Mouse (Mus musculus) ES-Bruce4 (cell line): ENCODE results near the gene Zfp112. TPM values are rescaled to one million over a fixed set of nuclear protein-coding genes. Genes with fewer than 3 reads are reported as not detected.

Experiments used
- H3K27ac ChIP-seq: 2 replicates; pipeline ENCODE4 v1.5.1; 2012; ENCODE audit warnings: low read length, inconsistent platforms; ENCODE audit not compliant: insufficient read depth
- H3K27me3 ChIP-seq: 2 replicates; pipeline ENCODE4 v1.6.1; 2012; ENCODE audit warnings: mild to moderate bottlenecking, low read length, inconsistent platforms; ENCODE audit not compliant: control insufficient read depth, poor library complexity, insufficient read depth, severe bottlenecking
- H3K36me3 ChIP-seq: 2 replicates; pipeline ENCODE4 v1.6.1; 2012; ENCODE audit warnings: inconsistent platforms, mild to moderate bottlenecking, low read length, moderate library complexity; ENCODE audit not compliant: control insufficient read depth, poor library complexity, insufficient read depth, severe bottlenecking
- H3K4me1 ChIP-seq: one replicate; pipeline ENCODE4 v1.8.1; 2011; ENCODE audit warnings: low read length; ENCODE audit not compliant: control insufficient read depth, insufficient read depth
- H3K4me3 ChIP-seq: 2 replicates; pipeline ENCODE4 v1.5.1; 2011; ENCODE audit warnings: low read depth, mild to moderate bottlenecking, low read length
- H3K9ac ChIP-seq: 2 replicates; pipeline ENCODE4 v1.6.1; 2012; ENCODE audit warnings: low read depth, mild to moderate bottlenecking, inconsistent platforms; ENCODE audit not compliant: poor library complexity, severe bottlenecking
- H3K9me3 ChIP-seq: replicated peaks from 2 replicates; pipeline ENCODE4 v1.6.1; 2012; ENCODE audit warnings: mild to moderate bottlenecking, low read length, inconsistent platforms; ENCODE audit not compliant: control insufficient read depth, poor library complexity, insufficient read depth, severe bottlenecking
- CTCF ChIP-seq: IDR thresholded peaks from one replicate; pipeline ENCODE4 v1.8.1; 2011; ENCODE audit warnings: low read depth, low read length
- EP300 ChIP-seq: IDR thresholded peaks from 2 replicates; pipeline ENCODE4 v1.6.1; 2011; ENCODE audit warnings: low read depth, low read length; ENCODE audit not compliant: insufficient read depth
- POLR2A ChIP-seq: IDR thresholded peaks from one replicate; pipeline ENCODE4 v1.8.1; 2011; ENCODE audit warnings: low read length; ENCODE audit not compliant: insufficient read depth
- polyA plus RNA-seq: library from polyadenylated mRNA; stranded (reverse); fragments of >200 nt; gene quantifications from 2 replicates; pipeline ENCODE4 v1.2.4, GENCODE M21; 2011; ENCODE audit warnings: low read depth; ENCODE audit not compliant: missing spikeins, insufficient read depth, insufficient read length

The Zfp112 gene
- polyA plus RNA-seq, 1 experiment, result 1.3 TPM

DNA sequence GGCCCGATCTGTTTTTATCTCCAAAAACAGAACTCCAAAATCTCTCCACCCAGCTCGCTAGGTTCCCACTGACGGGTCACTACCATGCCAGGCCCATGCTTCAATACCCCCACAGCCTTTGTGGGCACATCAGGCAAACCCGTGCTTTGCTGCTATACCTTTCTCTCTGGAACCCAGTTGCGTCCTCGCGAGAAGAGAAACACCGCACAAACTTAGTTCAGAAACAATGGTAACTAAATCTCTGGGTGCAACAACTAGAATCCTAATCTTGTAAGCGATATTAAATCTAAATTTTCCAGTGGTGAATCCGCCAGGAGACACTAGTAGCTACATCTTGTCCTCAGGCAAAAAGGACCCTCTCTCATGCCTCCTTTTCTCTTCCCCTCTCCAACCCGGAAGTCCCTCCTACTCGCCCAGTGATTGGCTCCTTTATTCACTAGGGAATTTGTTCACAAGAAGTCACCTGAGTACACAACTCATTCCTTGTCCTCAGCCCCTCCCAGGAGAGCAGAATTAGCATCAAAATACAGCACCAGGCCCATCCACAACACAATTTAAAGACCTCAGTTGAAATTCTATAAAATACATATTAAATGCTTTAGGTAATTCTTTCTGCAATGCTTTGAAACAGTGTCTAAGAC, 24.5 kb upstream of the Zfp112 start:
- peak overlapping the region; percentile 99 for H3K4me3 ChIP-seq
- peak overlapping the region; percentile 59 for H3K27ac ChIP-seq
- peak overlapping the region; percentile 88 for H3K9ac ChIP-seq
- no peaks in the 10 kb centered on the region; the same call in 1 of the 2 replicates for H3K36me3 ChIP-seq
- H3K4me1 ChIP-seq, result no peaks in the 10 kb centered on the region
- H3K9me3 ChIP-seq, result no peaks in the 10 kb centered on the region; the same call in none of the 2 replicates
- no peaks in the 10 kb centered on the region for H3K27me3 ChIP-seq
- no peak for TF ChIP-seq CTCF
- no peak for TF ChIP-seq POLR2A

DNA sequence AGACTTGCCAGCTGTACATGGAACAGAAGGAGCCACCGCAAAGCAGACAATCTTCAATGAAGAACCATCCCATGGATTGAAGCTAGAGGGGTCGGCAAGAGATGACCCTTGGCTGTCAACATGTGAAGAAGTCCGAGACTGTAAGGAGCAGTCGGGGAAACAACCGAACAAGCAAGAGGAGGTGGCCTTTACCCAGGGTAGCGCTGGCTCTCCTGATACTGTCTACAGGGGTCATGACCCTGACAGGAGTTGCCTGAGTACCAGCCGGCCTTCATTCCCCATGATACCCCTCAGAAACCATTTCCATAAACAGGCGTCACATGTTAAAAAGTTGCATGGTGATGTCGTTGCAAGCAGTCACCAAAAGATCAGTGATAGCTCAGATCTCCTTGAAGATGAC, 7.7 kb upstream of the Zfp112 start:
- H3K9me3 ChIP-seq, result peaks cover 57% of the 10 kb centered on the region

DNA sequence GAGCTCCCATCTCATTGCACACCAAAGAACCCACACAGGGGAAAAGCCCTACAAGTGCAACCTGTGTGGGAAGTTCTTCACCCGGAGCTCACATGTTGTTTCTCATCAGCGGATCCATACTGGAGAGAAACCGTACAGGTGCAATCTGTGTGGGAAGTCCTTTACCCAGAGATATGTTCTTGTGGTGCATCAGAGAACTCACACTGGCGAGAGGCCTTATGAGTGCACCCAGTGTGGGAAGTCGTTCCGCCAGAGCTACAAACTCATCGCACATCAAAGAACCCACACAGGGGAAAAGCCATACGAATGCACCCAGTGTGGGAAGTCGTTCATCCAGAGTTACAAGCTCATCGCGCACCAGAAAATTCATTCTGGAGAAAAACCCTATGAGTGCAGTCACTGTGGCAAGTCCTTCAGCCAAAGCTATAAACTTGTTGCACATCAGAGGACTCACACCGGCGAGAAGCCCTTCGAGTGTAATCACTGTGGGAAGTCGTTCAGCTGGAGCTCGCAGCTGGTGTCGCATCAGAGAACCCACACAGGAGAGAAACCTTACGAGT, 6.9 kb upstream of the Zfp112 start:
- H3K27ac ChIP-seq, result no peak overlapping the region
- no peaks in the 10 kb centered on the region for H3K27me3 ChIP-seq
- H3K9ac ChIP-seq, result no peak overlapping the region
- peaks cover 62% of the 10 kb centered on the region for H3K36me3 ChIP-seq
- no peaks in the 10 kb centered on the region for H3K4me1 ChIP-seq
- H3K9me3 ChIP-seq, result peaks cover 57% of the 10 kb centered on the region
- H3K4me3 ChIP-seq, result no peak overlapping the region
- TF ChIP-seq POLR2A, result no peak
- no peak for TF ChIP-seq CTCF
- no peak for TF ChIP-seq EP300

More for the DNA sequence above, 7.7 kb upstream of the Zfp112 start:
- TF ChIP-seq EP300 (no peak), CTCF (no peak), POLR2A (no peak)
- Histone ChIP-seq H3K27ac (no peak overlapping the region), H3K4me1 (no peaks in the 10 kb centered on the region), H3K36me3 (peaks cover 70% of the 10 kb centered on the region), H3K4me3 (no peak overlapping the region), H3K27me3 (no peaks in the 10 kb centered on the region), H3K9ac (no peak overlapping the region)

DNA sequence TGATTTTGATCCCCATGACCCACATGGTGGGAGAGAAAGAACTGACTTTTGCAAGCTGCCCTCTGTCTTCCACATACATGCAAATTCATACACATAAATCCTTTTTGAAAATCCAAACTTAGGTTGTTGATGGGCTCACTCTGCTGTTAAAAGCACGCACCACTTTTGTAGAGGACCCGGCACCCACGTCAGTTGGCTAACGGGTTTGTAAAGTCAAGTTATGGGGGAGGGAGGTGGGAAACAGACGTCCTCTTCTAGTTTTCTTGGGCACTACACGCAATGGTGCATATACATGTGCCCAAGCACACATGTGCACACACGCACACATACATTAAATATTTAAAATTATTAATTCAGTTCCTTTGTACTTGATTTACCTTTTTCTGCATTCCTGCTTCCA, 1.3 kb upstream of the Zfp112 start:
- Histone ChIP-seq H3K4me1 (no peaks in the 10 kb centered on the region), H3K27me3 (no peaks in the 10 kb centered on the region), H3K9me3 (peaks cover 16% of the 10 kb centered on the region), H3K36me3 (peaks cover 11% of the 10 kb centered on the region), H3K27ac (no peak overlapping the region), H3K4me3 (no peak overlapping the region), H3K9ac (no peak overlapping the region)
- TF ChIP-seq POLR2A (no peak), CTCF (no peak), EP300 (no peak)

DNA sequence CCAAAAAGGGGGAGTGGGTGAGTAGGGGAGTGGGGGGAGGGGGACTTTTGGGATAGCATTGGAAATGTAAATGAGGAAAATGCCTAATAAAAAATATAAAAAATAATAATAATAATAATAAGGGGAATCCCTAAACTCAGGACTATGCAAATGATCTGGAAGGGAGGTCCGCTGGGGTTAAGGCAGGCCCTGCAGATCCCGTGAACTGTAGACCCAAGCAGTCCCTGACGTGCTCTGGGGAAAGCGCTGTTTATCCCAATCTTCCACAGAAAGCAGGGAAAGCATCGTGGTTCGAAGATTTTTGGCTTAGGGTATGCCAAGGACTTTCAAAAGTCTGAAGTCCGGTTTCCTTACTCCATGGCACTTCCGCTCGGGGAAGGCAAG, 350 bp upstream of the Zfp112 start:
- Histone ChIP-seq H3K36me3 (peaks cover 3% of the 10 kb centered on the region; the same call in 1 of the 2 replicates), H3K27ac (no peak overlapping the region), H3K4me3 (peak overlapping the region; percentile 99), H3K4me1 (no peaks in the 10 kb centered on the region), H3K27me3 (no peaks in the 10 kb centered on the region), H3K9ac (peak overlapping the region; percentile 49), H3K9me3 (peaks cover 7% of the 10 kb centered on the region)
- TF ChIP-seq CTCF (no peak), EP300 (no peak), POLR2A (no peak)

DNA sequence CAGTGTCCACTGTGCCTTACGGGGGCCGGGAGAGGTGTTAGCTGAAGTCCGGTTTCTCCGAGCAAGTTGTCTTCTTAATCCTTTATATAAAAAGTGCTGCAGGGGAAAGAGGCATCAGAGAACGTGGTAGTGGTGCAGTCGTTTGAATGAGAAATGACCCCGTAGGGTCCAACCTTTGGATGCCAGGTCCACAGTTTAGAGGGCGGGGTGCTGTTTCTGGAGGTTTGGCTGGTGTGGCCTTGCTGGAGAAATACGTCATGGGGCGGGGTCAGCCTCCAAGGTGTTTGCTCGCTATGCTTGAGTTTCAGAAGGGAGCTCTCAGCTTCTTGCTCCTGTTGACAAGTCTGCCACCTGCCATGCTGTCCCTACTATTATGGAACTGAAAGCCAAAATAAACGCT, 887 bp downstream of the Zfp112 start:
- Histone ChIP-seq H3K4me3 (peak overlapping the region; percentile 94), H3K9ac (peak overlapping the region; percentile 39), H3K9me3 (no peaks in the 10 kb centered on the region), H3K36me3 (no peaks in the 10 kb centered on the region), H3K27ac (no peak overlapping the region), H3K27me3 (no peaks in the 10 kb centered on the region), H3K4me1 (no peaks in the 10 kb centered on the region)
- TF ChIP-seq CTCF (no peak), POLR2A (no peak), EP300 (no peak)
